Mouse (Mus musculus) CH12F3 (cell line): ENCODE data around the gene Trip12.

Experiments used
- in situ Hi-C: fragments of 300-500 bp; cut with MboI; formaldehyde crosslinking; loops from 2 replicates; pipeline ENCODE4 v1.14.3; 2020; ENCODE audit warnings: low sequenced_read_pairs

The Trip12 gene

GRCm38 (mm10) chr1:84799166-84799565, 41.1 kb downstream of the Trip12 start:
- in situ Hi-C loops, result no loop called here

DNA sequence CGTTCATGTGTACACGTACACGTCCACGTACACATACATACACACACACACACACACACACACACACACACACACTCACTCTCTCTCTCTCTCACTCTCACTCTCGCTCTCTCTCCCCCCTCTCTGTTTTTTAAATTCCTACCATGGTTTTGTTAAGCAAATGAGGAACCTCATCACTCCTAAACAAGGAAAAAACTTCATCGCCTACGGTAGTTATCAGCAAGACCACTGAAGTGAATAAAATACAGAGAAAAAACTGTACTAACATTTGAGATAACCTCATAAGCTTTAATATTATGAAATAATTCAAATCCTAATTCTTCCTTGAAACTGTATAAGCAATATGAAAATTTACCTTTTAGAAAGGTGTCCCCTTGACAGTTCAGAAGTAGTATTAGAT, 45.0 kb downstream of the Trip12 start:
- in situ Hi-C loops, result no loop called here

- in situ Hi-C loops, result no loop called here
These were observed 48.9 kb downstream of the Trip12 start for GRCm38 (mm10) chr1:84791393-84791792.

- in situ Hi-C loops, result no loop called here
These were observed 59.7 kb downstream of the Trip12 start for GRCm38 (mm10) chr1:84780630-84781029.

DNA sequence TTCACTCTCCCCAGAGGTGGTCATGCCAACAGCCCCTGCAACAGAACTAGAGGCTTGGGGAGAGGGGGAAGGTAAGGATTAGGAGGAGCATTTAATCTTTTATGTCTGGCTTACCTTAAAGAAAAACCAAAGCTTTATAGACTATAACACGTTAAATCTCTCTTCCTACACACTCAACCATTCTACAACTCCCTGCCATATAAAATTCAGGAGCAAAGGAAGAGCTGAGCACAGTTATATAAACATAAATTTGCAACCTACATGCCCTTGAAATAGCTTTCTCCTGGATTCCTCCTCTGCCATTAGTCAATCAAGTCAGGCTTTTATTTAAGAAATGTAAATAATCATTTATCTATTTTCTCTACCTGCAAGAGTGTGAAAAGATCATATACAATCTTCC, 62.9 kb downstream of the Trip12 start:
- in situ Hi-C loops, result no loop called here

GRCm38 (mm10) chr1:84758843-84759242, 81.5 kb downstream of the Trip12 start:
- in situ Hi-C loops, result no loop called here

GRCm38 (mm10) chr1:84742156-84742555, 98.2 kb downstream of the Trip12 start:
- in situ Hi-C loops, result no loop called here

DNA sequence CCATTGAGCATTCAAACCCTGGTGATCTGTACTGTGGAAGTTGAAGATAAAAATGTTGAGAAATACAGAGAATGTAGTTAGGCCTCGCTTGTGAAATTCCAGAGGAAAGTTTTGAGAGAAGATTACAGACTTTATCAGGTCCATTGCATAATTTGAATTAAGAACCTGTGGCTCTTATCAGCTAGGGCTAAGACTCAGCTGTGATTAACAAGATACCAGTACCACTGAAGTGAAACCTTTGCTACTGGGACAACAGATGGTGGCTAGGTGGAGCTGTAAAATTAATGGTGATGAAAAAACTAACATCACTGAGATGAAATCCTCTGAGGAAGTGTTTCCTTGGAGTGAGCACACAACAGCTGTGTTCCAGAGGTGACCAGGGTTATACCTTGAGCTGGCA, 100.2 kb downstream of the Trip12 start:
- in situ Hi-C loops, result no loop called here

DNA sequence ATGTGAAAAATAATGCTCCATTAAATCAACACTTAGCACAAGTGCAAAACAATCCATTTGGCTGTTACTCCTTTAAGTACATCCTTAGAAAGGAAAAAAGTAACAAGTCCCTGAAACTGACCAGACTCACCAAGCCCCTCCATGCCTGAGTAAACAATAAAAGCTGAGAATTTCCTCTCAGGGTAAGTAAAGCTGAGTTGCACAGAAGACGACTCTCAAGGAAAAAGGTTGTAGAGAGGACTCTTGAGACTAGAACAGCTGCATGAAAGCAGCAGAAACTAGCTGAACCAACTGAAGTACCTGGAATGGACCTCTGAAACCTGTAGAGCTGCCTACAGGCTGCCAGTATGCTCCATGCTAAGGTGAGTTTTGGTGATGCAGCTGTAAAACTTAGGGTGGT, 103.2 kb downstream of the Trip12 start:
- in situ Hi-C loops, result no loop called here

GRCm38 (mm10) chr1:84733799-84734198, 106.5 kb downstream of the Trip12 start:
- in situ Hi-C loops, result no loop called here

- in situ Hi-C loops, result no loop called here
These were observed 108.6 kb downstream of the Trip12 start for GRCm38 (mm10) chr1:84731763-84732162.

DNA sequence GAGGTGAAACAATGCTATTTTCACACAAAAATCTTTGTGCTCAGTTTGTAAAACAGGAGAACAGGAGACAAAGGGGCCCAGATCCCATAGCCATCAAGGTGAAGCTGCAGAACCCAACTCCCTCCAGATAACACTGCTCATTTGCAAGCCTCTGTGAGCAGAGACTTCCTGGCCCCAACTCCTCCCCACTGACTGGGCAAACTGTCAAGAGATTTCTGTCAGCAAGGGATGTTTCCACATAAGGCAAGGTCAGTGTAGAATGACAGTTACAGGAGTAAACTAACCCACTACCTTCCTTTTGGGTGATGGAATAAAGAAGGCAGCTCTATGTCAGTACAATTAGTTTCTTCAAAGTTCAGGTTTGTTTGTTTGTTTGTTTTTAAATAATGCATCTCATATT, 117.5 kb downstream of the Trip12 start:
- in situ Hi-C loops, result no loop called here

DNA sequence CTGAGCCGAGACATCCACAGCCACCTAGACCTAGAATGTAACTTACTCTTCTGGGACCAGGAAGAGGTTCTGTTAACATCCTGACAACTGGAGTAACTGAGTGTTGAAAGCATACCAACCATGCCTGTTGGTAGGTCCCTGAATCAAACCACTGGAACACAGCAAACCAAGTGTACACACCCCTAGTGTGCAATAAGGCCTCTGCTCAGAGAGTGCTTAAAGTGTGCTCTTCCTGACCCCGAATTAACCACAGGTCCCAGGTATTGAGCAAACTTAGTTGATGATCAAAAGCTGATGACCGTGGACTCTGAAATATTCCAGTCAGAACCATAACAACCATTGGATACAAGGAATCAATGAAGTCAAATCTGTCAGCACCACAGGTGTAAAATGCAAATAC, 117.9 kb downstream of the Trip12 start:
- in situ Hi-C loops, result no loop called here

GRCm38 (mm10) chr1:84721942-84722341, 118.4 kb downstream of the Trip12 start:
- in situ Hi-C loops, result no loop called here

GRCm38 (mm10) chr1:84709810-84710785, 130.2 kb downstream of the Trip12 start:
- in situ Hi-C loops, result no loop called here

GRCm38 (mm10) chr1:84709406-84709805, 130.9 kb downstream of the Trip12 start:
- in situ Hi-C loops, result no loop called here

- in situ Hi-C loops, result no loop called here
These were observed 140.1 kb downstream of the Trip12 start for GRCm38 (mm10) chr1:84700254-84700653.

GRCm38 (mm10) chr1:84697136-84697535, 143.2 kb downstream of the Trip12 start:
- in situ Hi-C loops, result no loop called here

DNA sequence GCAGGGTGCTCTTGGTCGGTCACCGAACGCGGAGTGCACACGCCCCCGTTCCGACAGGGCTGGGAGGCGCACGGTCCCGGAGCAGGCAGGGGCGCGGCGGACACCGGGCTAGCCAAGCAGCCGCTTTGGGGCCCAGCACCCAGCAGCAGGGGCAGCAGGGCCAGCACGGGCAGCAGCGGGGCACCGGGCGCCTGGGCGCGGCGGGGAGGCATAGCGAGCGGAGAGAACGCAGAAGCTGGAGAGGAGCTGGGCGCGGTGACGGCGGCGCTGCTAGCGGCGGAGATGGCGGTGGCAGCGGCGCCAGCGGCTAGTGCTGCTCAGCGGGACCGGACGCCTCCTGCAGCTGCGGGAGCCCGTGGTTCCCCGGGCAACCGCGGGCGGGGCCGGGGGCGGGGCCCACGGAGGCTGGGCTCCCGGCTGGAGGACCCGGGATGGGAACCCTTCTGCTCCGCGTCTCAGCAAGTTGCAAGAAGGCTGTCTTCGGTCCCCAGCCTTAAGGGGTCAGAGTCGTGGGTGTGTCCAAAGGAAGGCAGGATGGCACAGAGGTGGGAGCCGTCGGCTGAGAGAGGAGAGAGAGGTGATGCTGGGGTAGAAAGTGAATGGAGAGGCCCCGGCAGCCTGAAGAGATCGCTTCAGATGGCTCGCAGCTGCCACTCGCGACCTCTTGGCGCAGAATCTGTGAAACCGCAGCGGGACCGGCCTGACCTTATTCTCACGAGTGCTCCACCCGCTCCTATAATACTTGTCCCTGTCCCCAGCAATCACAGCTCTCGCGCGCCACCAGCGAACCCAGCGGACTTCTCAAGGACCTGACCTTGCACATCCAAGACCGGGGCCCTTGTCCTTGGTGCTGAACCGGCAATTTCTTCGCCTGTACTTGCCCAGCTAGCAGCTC, 144.6 kb downstream of the Trip12 start, which contains the start of gene Dner:
Gene Dner (minus strand): TSS at position 705 of the 895 bp plus-strand sequence.
- in situ Hi-C loops, result no loop called here

DNA sequence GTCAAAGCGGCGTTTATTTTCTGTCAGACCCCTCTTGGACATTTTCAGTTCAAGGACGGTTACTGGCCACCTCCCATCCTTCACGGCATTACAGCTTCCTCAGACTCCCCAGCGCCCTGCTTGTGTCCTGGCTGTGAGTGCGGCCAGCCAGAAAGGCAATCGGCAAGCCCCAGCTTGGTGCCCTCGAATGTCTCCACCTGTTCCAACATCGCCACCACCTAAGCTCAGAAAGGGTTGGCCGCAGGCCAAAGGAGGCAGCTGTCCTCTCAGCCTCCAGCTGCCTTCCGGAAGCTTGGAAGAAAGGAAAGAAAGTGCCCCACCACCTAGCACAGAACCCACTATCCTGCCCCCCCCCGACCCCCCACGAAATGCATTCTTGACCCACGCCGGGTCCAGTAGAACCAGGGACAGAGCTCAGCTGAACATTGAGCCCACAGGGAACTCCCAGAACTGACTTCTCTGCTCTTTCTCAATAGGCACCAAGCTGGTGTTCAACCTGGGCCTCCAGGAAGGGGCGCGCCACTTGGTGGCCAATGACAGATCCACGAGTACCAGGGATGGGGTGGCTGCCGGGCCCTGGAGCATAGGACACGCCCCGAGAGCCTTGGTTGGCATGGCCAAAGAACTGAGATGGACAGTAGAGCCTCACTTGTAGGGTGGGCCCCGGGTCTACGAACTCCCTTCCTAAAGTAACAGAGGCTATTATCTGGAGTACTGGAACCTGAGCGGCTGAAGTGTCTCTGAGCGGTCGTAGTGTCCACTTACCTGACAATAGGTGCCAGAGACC, 145.4 kb downstream of the Trip12 start:
- in situ Hi-C loops, result no loop called here

DNA sequence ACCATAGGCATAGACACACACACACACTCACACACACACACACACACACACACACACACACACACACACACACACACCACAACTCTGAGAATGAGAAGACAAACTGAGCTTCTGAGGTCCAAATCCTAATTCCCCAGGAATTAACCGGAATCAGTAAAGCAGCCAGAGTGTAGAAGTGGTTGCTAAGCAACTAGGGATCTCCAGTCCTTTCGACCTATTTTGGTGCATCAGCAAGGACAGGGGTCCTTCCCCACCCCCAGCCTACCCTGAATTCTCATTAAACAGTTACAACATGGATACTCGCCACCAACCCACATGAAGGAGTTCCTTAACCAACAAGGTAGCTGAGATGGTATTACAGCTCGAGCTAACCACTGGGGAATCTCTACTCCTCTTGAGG, 162.4 kb downstream of the Trip12 start:
- in situ Hi-C loops, result no loop called here
